Mouse (Mus musculus) induced T-regulatory cell, adult 2 months (primary cell): ENCODE results near the gene Esrrb.

Experiments used
- DNase-seq: peaks from one replicate; pipeline ENCODE4 v3.0.0-alpha.2; 2012; ENCODE audit warnings: low read depth

Esrrb gene

GRCm38 (mm10) chr12:86421490-86421904 lies 60.6 kb downstream of the Esrrb start:
- no peak for DNase-seq

- DNase-seq = no peak
Measured at GRCm38 (mm10) chr12:86422166-86422910, 61.4 kb downstream of the Esrrb start.

- no peak for DNase-seq
Measured at GRCm38 (mm10) chr12:86423102-86423501, 62.2 kb downstream of the Esrrb start.

GRCm38 (mm10) chr12:86427585-86427984 lies 66.7 kb downstream of the Esrrb start:
- no peak for DNase-seq

- no peak for DNase-seq
Measured at GRCm38 (mm10) chr12:86431671-86432070, 70.8 kb downstream of the Esrrb start.

GRCm38 (mm10) chr12:86433371-86433821 lies 72.5 kb downstream of the Esrrb start:
- peak; percentile 21 for DNase-seq

- DNase-seq = no peak
Measured at GRCm38 (mm10) chr12:86435651-86436050, 74.7 kb downstream of the Esrrb start.

GRCm38 (mm10) chr12:86450848-86451247 lies 89.9 kb downstream of the Esrrb start:
- no peak for DNase-seq

GRCm38 (mm10) chr12:86455009-86455408 lies 94.1 kb downstream of the Esrrb start:
- no peak for DNase-seq

- no peak for DNase-seq
Measured at GRCm38 (mm10) chr12:86462742-86463470, 102.0 kb downstream of the Esrrb start.

GRCm38 (mm10) chr12:86464385-86464784 lies 103.5 kb downstream of the Esrrb start:
- no peak for DNase-seq

- DNase-seq = no peak
Measured at GRCm38 (mm10) chr12:86466180-86466579, 105.3 kb downstream of the Esrrb start.

GRCm38 (mm10) chr12:86469919-86470318 lies 109.0 kb downstream of the Esrrb start:
- DNase-seq = peak; percentile 8

GRCm38 (mm10) chr12:86470912-86471311 lies 110.0 kb downstream of the Esrrb start:
- no peak for DNase-seq

GRCm38 (mm10) chr12:86473630-86474029 lies 112.7 kb downstream of the Esrrb start:
- no peak for DNase-seq

- no peak for DNase-seq
Measured at GRCm38 (mm10) chr12:86475994-86476393, 115.1 kb downstream of the Esrrb start.

- no peak for DNase-seq
Measured at GRCm38 (mm10) chr12:86478908-86479307, 118.0 kb downstream of the Esrrb start.

GRCm38 (mm10) chr12:86482029-86482428 lies 121.1 kb downstream of the Esrrb start:
- DNase-seq = no peak

GRCm38 (mm10) chr12:86483413-86483841 lies 122.5 kb downstream of the Esrrb start:
- DNase-seq = no peak

- no peak for DNase-seq
Measured at GRCm38 (mm10) chr12:86488005-86488404, 127.1 kb downstream of the Esrrb start.

- DNase-seq = no peak
Measured at GRCm38 (mm10) chr12:86490052-86490451, 129.1 kb downstream of the Esrrb start.

- DNase-seq = no peak
Measured at GRCm38 (mm10) chr12:86491500-86491899, 130.6 kb downstream of the Esrrb start.

- no peak for DNase-seq
Measured at GRCm38 (mm10) chr12:86492822-86493221, 131.9 kb downstream of the Esrrb start.
